Comparison of ENCODE assay signal across 26 mouse cellular contexts in genomic region chr10:93812098-93812497, GRCm38 (mm10). TPM values are rescaled to one million over a fixed set of nuclear protein-coding genes. Genes with fewer than 3 reads are reported as not detected.
DNase-seq lines count a peak whose midpoint lies in the region; ATAC-seq lines count a peak whose summit lies in the region.
"Had no signal": no experiment of that assay in that cellular context is flagged by ENCODE, and none has a peak within 500 bp of the region (broad histone marks: within the 10 kb centered on the region; RNA-seq: fewer than 3 reads in every experiment).

No protein-coding gene starts in this region.

- H3K4me2 ChIP-seq in lung, embryonic 16.5 days (ENCODE audit: low read depth, low read length): no peak overlapping the region
- H3K4me2 ChIP-seq: embryonic facial prominence, embryonic 12.5 days had no signal

- H3K9ac ChIP-seq in lung, embryonic 16.5 days (ENCODE audit: low read length): no peak overlapping the region
- H3K9ac ChIP-seq: embryonic facial prominence, embryonic 12.5 days; forebrain, embryonic 13.5 days; forebrain, embryonic 15.5 days had no signal

- intact Hi-C loops in heart, postnatal 10 days (cut with DNase I): loop anchor here (2.0 to 10.0 kb wide), 2 partner anchors 201 to 327 kb away; partner anchors contain the start of gene Hal

- no peaks in the 10 kb centered on the region for H3K9me3 ChIP-seq in lung, embryonic 16.5 days (ENCODE audit: control insufficient read depth, low read length)
- H3K9me3 ChIP-seq: embryonic facial prominence, embryonic 10.5 days; embryonic facial prominence, embryonic 12.5 days; forebrain, embryonic 13.5 days; forebrain, embryonic 15.5 days had no signal

- DNase-seq in heart, adult 11 months: peak; percentile 16
- DNase-seq in heart, postnatal 10 days: no peak
- DNase-seq in lung, adult 18-20 months: no peak
- DNase-seq in lung, postnatal 14 days: peak; percentile 47
- DNase-seq in lung, postnatal 25 days (ENCODE audit: low spot score): no peak
- DNase-seq: adrenal gland, adult 8-10 months; adrenal gland, postnatal 14 days; adrenal gland, postnatal 36 days; B cell, adult 2 months; cerebellum, adult 11-12 months; cerebellum, adult 2 months; cerebellum, adult 9-10 months; cerebellum, postnatal 10 days; cerebellum, postnatal 25 days had no signal

- H3K27ac ChIP-seq in lung, embryonic 16.5 days (ENCODE audit: low read length): no peak overlapping the region
- H3K27ac ChIP-seq: embryonic facial prominence, embryonic 10.5 days; embryonic facial prominence, embryonic 12.5 days; forebrain, embryonic 13.5 days; forebrain, embryonic 15.5 days had no signal

- 40% methylated on average over 7 of the region's 7 CpGs for WGBS in lung, embryonic 16.5 days

- no peak overlapping the region for H3K4me3 ChIP-seq in lung, embryonic 16.5 days (ENCODE audit: low read length)
- H3K4me3 ChIP-seq: embryonic facial prominence, embryonic 10.5 days; embryonic facial prominence, embryonic 12.5 days; forebrain, embryonic 13.5 days; forebrain, embryonic 15.5 days had no signal

- no peaks in the 10 kb centered on the region; the same call in 1 of the 2 replicates for H3K27me3 ChIP-seq in lung, embryonic 16.5 days (ENCODE audit: control insufficient read depth, insufficient read depth, low read depth, low read length)
- H3K27me3 ChIP-seq: CH12.LX; embryonic facial prominence, embryonic 12.5 days; Patski had no signal

- no peaks in the 10 kb centered on the region for H3K36me3 ChIP-seq in lung, embryonic 16.5 days (ENCODE audit: control insufficient read depth, insufficient read depth, low read length)
- H3K36me3 ChIP-seq: embryonic facial prominence, embryonic 10.5 days; embryonic facial prominence, embryonic 12.5 days; forebrain, embryonic 15.5 days; G1E had no signal

- H3K4me1 ChIP-seq in lung, embryonic 16.5 days (replicated peaks; ENCODE audit: control insufficient read depth, insufficient read depth, low read length): no peaks in the 10 kb centered on the region
- H3K4me1 ChIP-seq: embryonic facial prominence, embryonic 12.5 days; forebrain, embryonic 13.5 days had no signal

- ATAC-seq in lung, embryonic 16.5 days (ENCODE audit: low read depth): peak; percentile 51
- ATAC-seq: activated CD4-positive, CD25-positive, alpha-beta regulatory T cell, adult 4 months; forebrain, embryonic 13.5 days; Patski had no signal

RNA-seq across cellular contexts. Expression of gene Usp44, which starts 19.3 kb away (rescaled TPM):
- not detected for total RNA-seq in heart, postnatal 10 days (2021)
- polyA plus RNA-seq in lung, embryonic 16.5 days (2015; fragmentation: Nextera tagmentation; extraction: Ambion mirVana): 0.14 and 0.28 TPM in 2 replicates
- total RNA-seq: adrenal gland, adult 18-20 months; adrenal gland, adult 8-10 months; adrenal gland, postnatal 14 days; adrenal gland, postnatal 36 days had no signal
- polyA plus RNA-seq: CD4-positive, CD25-positive, alpha-beta regulatory T cell, adult 4 months; cortical plate, adult 2 months had no signal

Comparison
In these comparisons a context has a peak if more than half of its experiments do, and no peak if none do; other contexts are left out.
1. DNase-seq: peak in heart, adult 11 months (single experiment) and lung, postnatal 14 days (single experiment); none in heart, postnatal 10 days (0 of 2), lung, adult 18-20 months (0 of 2) and lung, postnatal 25 days (single experiment).